Mouse (Mus musculus) MEL (cell line): ENCODE data around the gene Uqcrh. TPM values are rescaled to one million over a fixed set of nuclear protein-coding genes. Genes with fewer than 3 reads are reported as not detected.

ENCODE experiments used
- DNase-seq: peaks from one replicate; pipeline ENCODE4 v3.0.0; 2011; ENCODE audit warnings: low read depth, low spot score
- H3K27ac ChIP-seq: 2 replicates; pipeline ENCODE4 v1.5.1; 2012; ENCODE audit warnings: low read depth, mild to moderate bottlenecking, control low read depth, low read length, moderate library complexity; ENCODE audit not compliant: control insufficient read depth
- H3K27me3 ChIP-seq, 2 experiments: fragments of 150-350 bp in 1 of 2; sonication (generic) in 1 of 2; 2 replicates each; pipeline ENCODE4 v1.6.1; 2012; ENCODE audit warnings: low read length in 2 of 2, mild to moderate bottlenecking in 2 of 2, improper control_type of control experiment in 1 of 2, moderate library complexity in 1 of 2; ENCODE audit not compliant: insufficient read depth in 2 of 2, control insufficient read depth in 1 of 2
- H3K36me3 ChIP-seq, 2 experiments: 2 replicates each; pipeline ENCODE4 v1.6.1; 2012 to 2014; ENCODE audit warnings: low read length in 2 of 2, improper control_type of control experiment in 1 of 2, inconsistent platforms in 1 of 2, mild to moderate bottlenecking in 1 of 2; ENCODE audit not compliant: insufficient read depth in 2 of 2, control insufficient read depth in 1 of 2
- H3K4me1 ChIP-seq, 2 experiments: fragments of 150-350 bp in 1 of 2; sonication (generic) in 1 of 2; 2 replicates each; pipeline ENCODE4 v1.6.1; 2012; ENCODE audit warnings: low read length in 2 of 2, improper control_type of control experiment in 1 of 2, mild to moderate bottlenecking in 1 of 2; ENCODE audit not compliant: insufficient read depth in 2 of 2, control insufficient read depth in 1 of 2
- H3K4me3 ChIP-seq, 2 experiments: fragments of 150-350 bp in 1 of 2; sonication (generic) in 1 of 2; 2 replicates each; pipeline ENCODE4 v1.5.1; 2012; ENCODE audit warnings: low read depth in 2 of 2, low read length in 2 of 2, mild to moderate bottlenecking in 2 of 2, moderate library complexity in 2 of 2, control low read depth in 1 of 2, improper control_type of control experiment in 1 of 2; ENCODE audit not compliant: control insufficient read depth in 1 of 2, insufficient read depth in 1 of 2
- H3K79me2 ChIP-seq: 2 replicates; pipeline ENCODE4 v1.6.1; 2012; ENCODE audit warnings: mild to moderate bottlenecking, low read length, moderate library complexity; ENCODE audit not compliant: control insufficient read depth, poor library complexity, insufficient read depth
- H3K9ac ChIP-seq: 2 replicates; pipeline ENCODE4 v1.6.1; 2012; ENCODE audit warnings: low read depth, mild to moderate bottlenecking, control low read depth, low read length, moderate library complexity; ENCODE audit not compliant: control insufficient read depth, poor library complexity, severe bottlenecking
- H3K9me3 ChIP-seq: fragments of 150-350 bp; sonication (generic); replicated peaks from 2 replicates; pipeline ENCODE4 v1.6.1; 2012; ENCODE audit warnings: mild to moderate bottlenecking, low read length, improper control_type of control experiment, moderate library complexity; ENCODE audit not compliant: insufficient read depth
- BHLHE40 ChIP-seq: IDR thresholded peaks from 2 replicates; pipeline ENCODE4 v1.6.1; 2012; ENCODE audit warnings: low read depth, mild to moderate bottlenecking, inconsistent platforms, low read length, improper control_type of control experiment, borderline replicate concordance
- CHD1 ChIP-seq: IDR thresholded peaks from 2 replicates; pipeline ENCODE4 v1.6.1; 2012; ENCODE audit warnings: low read depth, mild to moderate bottlenecking, inconsistent platforms, low read length, improper control_type of control experiment
- CTCF ChIP-seq, 3 experiments: IDR thresholded peaks in 2 of 3; conservative IDR thresholded peaks in 1 of 3; 2 replicates each; pipeline ENCODE4 v1.5.1; 2011 to 2012; ENCODE audit warnings: low read length in 3 of 3, low read depth in 2 of 3, mild to moderate bottlenecking in 2 of 3, improper control_type of control experiment in 1 of 3, inconsistent platforms in 1 of 3, mixed read lengths in 1 of 3, moderate library complexity in 1 of 3; ENCODE audit not compliant: control insufficient read depth in 1 of 3, insufficient read depth in 1 of 3, poor library complexity in 1 of 3, severe bottlenecking in 1 of 3
- ETS1 ChIP-seq: IDR thresholded peaks from 2 replicates; pipeline ENCODE4 v1.6.1; 2012; ENCODE audit warnings: low read depth, mild to moderate bottlenecking, inconsistent platforms, low read length, improper control_type of control experiment, moderate library complexity
- GATA1 ChIP-seq: IDR thresholded peaks from 2 replicates; pipeline ENCODE4 v1.6.1; 2011; ENCODE audit warnings: low read depth, low read length, improper control_type of control experiment
- MAX ChIP-seq: IDR thresholded peaks from 2 replicates; pipeline ENCODE4 v1.6.1; 2011; ENCODE audit warnings: low read length, improper control_type of control experiment
- MEF2A ChIP-seq: IDR thresholded peaks from 2 replicates; pipeline ENCODE4 v1.6.1; 2014; ENCODE audit warnings: low read depth, mild to moderate bottlenecking, inconsistent platforms, low read length, improper control_type of control experiment; ENCODE audit not compliant: poor library complexity, insufficient replicate concordance, severe bottlenecking; ENCODE audit errors: extremely low read depth
- MXI1 ChIP-seq: IDR thresholded peaks from 2 replicates; pipeline ENCODE4 v1.6.1; 2011; ENCODE audit warnings: mild to moderate bottlenecking, low read depth, low read length, improper control_type of control experiment
- POLR2AphosphoS5 ChIP-seq: IDR thresholded peaks from 2 replicates; pipeline ENCODE4 v1.6.1; 2012; ENCODE audit warnings: low read depth, borderline replicate concordance, mild to moderate bottlenecking, inconsistent platforms, low read length, moderate library complexity, mixed read lengths
- RAD21 ChIP-seq: IDR thresholded peaks from 2 replicates; pipeline ENCODE4 v1.6.1; 2011; ENCODE audit warnings: mild to moderate bottlenecking, low read depth, low read length, improper control_type of control experiment
- SIN3A ChIP-seq: IDR thresholded peaks from 2 replicates; pipeline ENCODE4 v1.6.1; 2012; ENCODE audit warnings: low read length, improper control_type of control experiment, inconsistent platforms
- SMC3 ChIP-seq: IDR thresholded peaks from 2 replicates; pipeline ENCODE4 v1.6.1; 2011; ENCODE audit warnings: low read depth, low read length, improper control_type of control experiment
- TBP ChIP-seq: IDR thresholded peaks from 2 replicates; pipeline ENCODE4 v1.8.0; 2011; ENCODE audit warnings: low read depth, low read length, improper control_type of control experiment
- TCF12 ChIP-seq: IDR thresholded peaks from 2 replicates; pipeline ENCODE4 v1.6.1; 2014; ENCODE audit warnings: low read depth, mild to moderate bottlenecking, inconsistent platforms, low read length, improper control_type of control experiment, moderate library complexity
- UBTF ChIP-seq: IDR thresholded peaks from 2 replicates; pipeline ENCODE4 v1.6.1; 2012; ENCODE audit warnings: low read depth, mild to moderate bottlenecking, inconsistent platforms, low read length, improper control_type of control experiment, moderate library complexity, borderline replicate concordance; ENCODE audit not compliant: insufficient read depth
- USF1 ChIP-seq: IDR thresholded peaks from 2 replicates; pipeline ENCODE4 v1.6.1; 2014; ENCODE audit warnings: low read depth, mild to moderate bottlenecking, inconsistent platforms, low read length, improper control_type of control experiment, moderate library complexity
- USF2 ChIP-seq, 2 experiments: IDR thresholded peaks; 2 replicates each; pipeline ENCODE4 v1.6.1; 2011 to 2012; ENCODE audit warnings: improper control_type of control experiment in 2 of 2, low read length in 2 of 2, borderline replicate concordance in 1 of 2, inconsistent platforms in 1 of 2, low read depth in 1 of 2, mild to moderate bottlenecking in 1 of 2; ENCODE audit not compliant: insufficient read depth in 1 of 2
- ZKSCAN1 ChIP-seq: IDR thresholded peaks from 2 replicates; pipeline ENCODE4 v1.6.1; 2012; ENCODE audit warnings: low read depth, mild to moderate bottlenecking, inconsistent platforms, low read length, improper control_type of control experiment, moderate library complexity
- polyA plus RNA-seq, 2 experiments: library from polyadenylated mRNA; stranded (reverse) in 1 of 2; unstranded in 1 of 2; fragments of >175 nt in 1 of 2; fragments of >200 nt in 1 of 2; gene quantifications; 2 replicates each; pipeline versions ENCODE4 v1.2.1 to v1.2.4; 2012; ENCODE audit warnings: low replicate concordance in 2 of 2, low read depth in 1 of 2; ENCODE audit not compliant: insufficient read length in 2 of 2, insufficient read depth in 1 of 2, missing spikeins in 1 of 2
- total RNA-seq: library from RNA; depleted of rRNA; stranded (reverse); fragments of 300-350 nt; gene quantifications from 2 replicates; pipeline ENCODE4 v1.2.3, GENCODE M21; 2012

Uqcrh gene
- total and polyA plus RNA-seq, 3 experiments: 392 to 529 (median 414) TPM

DNA sequence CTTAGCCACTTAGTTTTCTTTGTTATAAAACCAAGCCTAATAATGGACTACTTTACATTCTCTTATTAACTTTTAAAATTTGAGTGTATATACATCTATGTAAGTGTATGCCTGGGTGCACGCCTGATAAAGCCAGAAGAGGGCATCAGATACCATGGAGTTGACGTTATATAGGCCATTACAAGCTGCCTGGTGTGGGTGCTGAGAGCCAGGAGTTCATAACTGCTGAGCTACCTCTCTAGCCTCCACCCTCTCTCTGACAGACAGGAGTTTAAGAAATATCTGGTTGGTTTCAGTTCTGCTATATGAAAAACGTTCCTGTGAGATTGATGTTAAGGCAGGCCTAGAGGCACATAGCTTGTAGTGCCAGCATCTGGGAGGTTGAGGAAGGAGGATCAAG is 32.7 kb downstream of the Uqcrh start:
- peaks cover 4 to 7% of the 10 kb centered on the region in 2 experiments for H3K4me1 ChIP-seq
- H3K27me3 ChIP-seq: no peaks in the 10 kb centered on the region
- DNase-seq: no peak
- no peaks in the 10 kb centered on the region for H3K9me3 ChIP-seq
- H3K36me3 ChIP-seq: peaks cover 0 to 7% of the 10 kb centered on the region in 2 experiments; a peak in 2 of 4 replicates
- H3K4me3 ChIP-seq: no peak overlapping the region
- no peak overlapping the region for H3K27ac ChIP-seq
- no peaks in the 10 kb centered on the region for H3K79me2 ChIP-seq
- TF ChIP-seq MAX (no peak), CTCF (IDR thresholded peaks at IDR 0.05 in 2 of 3, conservative IDR thresholded peaks at IDR 0.05 in 1 of 3; ENCODE audit: control insufficient read depth in 1 of 3, insufficient read depth in 1 of 3, low read depth in 2 of 3, low read length in 3 of 3, poor library complexity in 1 of 3, severe bottlenecking in 1 of 3) (peak in 1 of 3 experiments; percentile 19; a peak in 2 of 6 replicates), MEF2A (no peak), POLR2AphosphoS5 (no peak), BHLHE40 (no peak), RAD21 (peak; percentile 10), UBTF (no peak), USF1 (no peak), CHD1 (no peak), ZKSCAN1 (no peak), TBP (no peak), ETS1 (no peak), MXI1 (no peak), SMC3 (0 out of 2 replicates have a peak, but pooled peaks have one; percentile 6)
- no peak overlapping the region for H3K9ac ChIP-seq

DNA sequence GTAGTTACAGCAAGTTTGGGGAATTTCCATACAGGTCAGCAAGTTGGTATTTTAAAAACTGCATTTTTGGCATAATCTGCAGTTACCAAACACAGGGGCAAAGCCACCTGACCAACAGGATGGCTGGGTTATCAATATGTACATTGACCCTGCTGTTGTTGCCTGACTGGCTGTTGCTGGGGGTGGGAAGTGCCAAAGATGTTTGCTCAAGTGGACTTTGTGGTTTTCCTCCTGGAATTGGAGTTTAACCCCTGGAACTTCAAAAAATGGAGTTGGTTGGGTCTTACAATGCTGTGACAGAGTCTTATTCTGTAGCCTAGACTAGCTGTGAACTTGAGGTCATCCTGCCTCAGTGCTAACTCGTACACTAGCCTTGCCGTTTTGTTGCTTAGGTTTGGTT is 34.4 kb downstream of the Uqcrh start:
- DNase-seq: no peak
- H3K36me3 ChIP-seq: no peaks in the 10 kb centered on the region
- no peaks in the 10 kb centered on the region for H3K4me1 ChIP-seq
- no peaks in the 10 kb centered on the region for H3K79me2 ChIP-seq
- H3K9ac ChIP-seq: no peak overlapping the region
- no peaks in the 10 kb centered on the region for H3K9me3 ChIP-seq
- no peak overlapping the region for H3K4me3 ChIP-seq
- H3K27me3 ChIP-seq: no peaks in the 10 kb centered on the region
- H3K27ac ChIP-seq: no peak overlapping the region
- no peak for TF ChIP-seq USF2 (IDR thresholded peaks at IDR 0.05; ENCODE audit: borderline replicate concordance in 1 of 2, insufficient read depth in 1 of 2, low read depth in 1 of 2, low read length in 2 of 2)
- no peak for TF ChIP-seq SIN3A
- no peak for TF ChIP-seq ETS1
- TF ChIP-seq ZKSCAN1: no peak
- no peak for TF ChIP-seq TCF12
- TF ChIP-seq CHD1: no peak
- TF ChIP-seq GATA1: no peak
- TF ChIP-seq BHLHE40: no peak
- TF ChIP-seq POLR2AphosphoS5: no peak
- TF ChIP-seq MXI1: no peak
